Mouse (Mus musculus) hindbrain, embryonic 10.5 days (tissue): ENCODE results near the gene Dok1. TPM values are rescaled to one million over a fixed set of nuclear protein-coding genes. Genes with fewer than 3 reads are reported as not detected.

Experiments used
- DNase-seq: peaks from one replicate; pipeline ENCODE4 v3.0.0-alpha.2; 2017; ENCODE audit warnings: low spot score
- H3K27ac ChIP-seq: fragments of 300-500 bp; sonication (generic); 2 replicates; pipeline ENCODE4 v1.5.1; 2016; ENCODE audit warnings: mild to moderate bottlenecking, moderate library complexity
- H3K27me3 ChIP-seq: fragments of 300-500 bp; sonication (generic); 2 replicates; pipeline ENCODE4 v1.6.1; 2016; ENCODE audit warnings: mild to moderate bottlenecking; ENCODE audit not compliant: poor library complexity, insufficient read depth, severe bottlenecking
- H3K36me3 ChIP-seq: fragments of 300-500 bp; sonication (generic); 2 replicates; pipeline ENCODE4 v1.6.1; 2016; ENCODE audit warnings: mild to moderate bottlenecking, moderate library complexity
- H3K4me1 ChIP-seq: fragments of 300-500 bp; sonication (generic); replicated peaks from 2 replicates; pipeline ENCODE4 v1.6.1; 2016; ENCODE audit warnings: mild to moderate bottlenecking
- H3K4me3 ChIP-seq: fragments of 300-500 bp; sonication (generic); 2 replicates; pipeline ENCODE4 v1.5.1; 2016; ENCODE audit warnings: mild to moderate bottlenecking, moderate library complexity
- H3K9me3 ChIP-seq: fragments of 300-500 bp; sonication (generic); 2 replicates; pipeline ENCODE4 v1.6.1; 2016; ENCODE audit warnings: mild to moderate bottlenecking, moderate library complexity
- WGBS: fragments of 180-500 bp; shearing (Covaris S2); methylation state at CpG from one replicate; pipeline ENCODE4 v1.1.7; 2016; 5-methylcytosine and 5-hydroxymethylcytosine counted together
- polyA plus RNA-seq: library from polyadenylated mRNA; unstranded; fragments of >200 nt; fragmentation: Nextera tagmentation; extraction: Ambion mirVana; gene quantifications from 2 replicates; pipeline ENCODE4 v1.2.1, GENCODE M21; 2016

Dok1 gene
- polyA plus RNA-seq, 1 experiment from 2014 or later, result 7.7 TPM

- WGBS, result 78% methylated on average over 4 of the region's 4 CpGs
- no peak overlapping the region for H3K27ac ChIP-seq
- no peak overlapping the region for H3K4me3 ChIP-seq
- H3K9me3 ChIP-seq, result no peaks in the 10 kb centered on the region
- no peaks in the 10 kb centered on the region for H3K36me3 ChIP-seq
- H3K27me3 ChIP-seq, result no peaks in the 10 kb centered on the region
- no peak for DNase-seq
- H3K4me1 ChIP-seq, result no peaks in the 10 kb centered on the region
These were observed 12.3 kb downstream of the Dok1 start for GRCm38 (mm10) chr6:83020836-83021593.

GRCm38 (mm10) chr6:83020121-83020520 is 13.2 kb downstream of the Dok1 start:
- Histone ChIP-seq H3K36me3 (no peaks in the 10 kb centered on the region), H3K27ac (no peak overlapping the region), H3K4me3 (no peak overlapping the region), H3K27me3 (no peaks in the 10 kb centered on the region), H3K4me1 (no peaks in the 10 kb centered on the region), H3K9me3 (no peaks in the 10 kb centered on the region)
- WGBS, result 87% methylated on average over 6 of the region's 6 CpGs
- DNase-seq, result no peak

GRCm38 (mm10) chr6:83019044-83019443 is 14.2 kb downstream of the Dok1 start:
- Histone ChIP-seq H3K36me3 (no peaks in the 10 kb centered on the region), H3K27me3 (no peaks in the 10 kb centered on the region), H3K4me3 (no peak overlapping the region), H3K9me3 (no peaks in the 10 kb centered on the region), H3K27ac (no peak overlapping the region), H3K4me1 (no peaks in the 10 kb centered on the region)
- 68% methylated on average over 3 of the region's 3 CpGs for WGBS
- DNase-seq, result no peak

- H3K4me3 ChIP-seq, result no peak overlapping the region
- 67% methylated on average over 3 of the region's 3 CpGs for WGBS
These were observed 16.1 kb downstream of the Dok1 start for GRCm38 (mm10) chr6:83017190-83017589.

GRCm38 (mm10) chr6:83015749-83016148 is 17.5 kb downstream of the Dok1 start:
- H3K4me1 ChIP-seq, result no peaks in the 10 kb centered on the region
- WGBS, result 86% methylated on average over 2 of the region's 2 CpGs
- no peaks in the 10 kb centered on the region for H3K9me3 ChIP-seq
- no peak for DNase-seq
- no peak overlapping the region for H3K4me3 ChIP-seq
- H3K36me3 ChIP-seq, result no peaks in the 10 kb centered on the region
- no peak overlapping the region for H3K27ac ChIP-seq
- no peaks in the 10 kb centered on the region for H3K27me3 ChIP-seq

More at GRCm38 (mm10) chr6:83017190-83017589, 16.1 kb downstream of the Dok1 start:
- H3K27ac ChIP-seq, result no peak overlapping the region
- H3K27me3 ChIP-seq, result no peaks in the 10 kb centered on the region
- H3K9me3 ChIP-seq, result no peaks in the 10 kb centered on the region
- no peak for DNase-seq
- H3K36me3 ChIP-seq, result no peaks in the 10 kb centered on the region
- no peaks in the 10 kb centered on the region for H3K4me1 ChIP-seq

- Histone ChIP-seq H3K27me3 (no peaks in the 10 kb centered on the region), H3K9me3 (no peaks in the 10 kb centered on the region), H3K27ac (no peak overlapping the region), H3K4me3 (no peak overlapping the region), H3K36me3 (no peaks in the 10 kb centered on the region), H3K4me1 (no peaks in the 10 kb centered on the region)
- DNase-seq, result no peak
- WGBS, result 79% methylated on average over 12 of the region's 12 CpGs
These were observed 18.5 kb downstream of the Dok1 start for GRCm38 (mm10) chr6:83014482-83015466.

- H3K27ac ChIP-seq, result no peak overlapping the region; the same call in 1 of the 2 replicates
- H3K4me3 ChIP-seq, result no peak overlapping the region
- WGBS, result 79% methylated on average over 5 of the region's 5 CpGs
- H3K36me3 ChIP-seq, result no peaks in the 10 kb centered on the region
- H3K4me1 ChIP-seq, result no peaks in the 10 kb centered on the region
- no peaks in the 10 kb centered on the region for H3K27me3 ChIP-seq
- no peak for DNase-seq
- H3K9me3 ChIP-seq, result no peaks in the 10 kb centered on the region
These were observed 19.8 kb downstream of the Dok1 start for GRCm38 (mm10) chr6:83013444-83013843.

- DNase-seq, result no peak
- H3K4me1 ChIP-seq, result no peaks in the 10 kb centered on the region
- H3K9me3 ChIP-seq, result no peaks in the 10 kb centered on the region
- H3K27ac ChIP-seq, result no peak overlapping the region
- H3K36me3 ChIP-seq, result no peaks in the 10 kb centered on the region
- WGBS, result 83% methylated on average over 6 of the region's 6 CpGs
- H3K4me3 ChIP-seq, result no peak overlapping the region
- H3K27me3 ChIP-seq, result no peaks in the 10 kb centered on the region
These were observed 21.5 kb downstream of the Dok1 start for GRCm38 (mm10) chr6:83011756-83012155.

GRCm38 (mm10) chr6:83011255-83011654 is 22.0 kb downstream of the Dok1 start:
- WGBS, result 88% methylated on average over 7 of the region's 7 CpGs
- no peaks in the 10 kb centered on the region for H3K27me3 ChIP-seq
- no peaks in the 10 kb centered on the region for H3K9me3 ChIP-seq
- no peaks in the 10 kb centered on the region for H3K4me1 ChIP-seq
- no peaks in the 10 kb centered on the region for H3K36me3 ChIP-seq
- DNase-seq, result no peak
- no peak overlapping the region for H3K4me3 ChIP-seq
- H3K27ac ChIP-seq, result no peak overlapping the region

- no peak overlapping the region for H3K27ac ChIP-seq
- no peak for DNase-seq
- H3K9me3 ChIP-seq, result no peaks in the 10 kb centered on the region
- no peaks in the 10 kb centered on the region for H3K27me3 ChIP-seq
- H3K36me3 ChIP-seq, result no peaks in the 10 kb centered on the region
- peaks cover under 1% of the 10 kb centered on the region for H3K4me1 ChIP-seq
- 77% methylated on average over 7 of the region's 7 CpGs for WGBS
- H3K4me3 ChIP-seq, result no peak overlapping the region
These were observed 23.3 kb downstream of the Dok1 start for GRCm38 (mm10) chr6:83010010-83010409.

- no peak overlapping the region for H3K4me3 ChIP-seq
- peaks cover 5% of the 10 kb centered on the region for H3K4me1 ChIP-seq
- no peak for DNase-seq
- 62% methylated on average over 3 of the region's 3 CpGs for WGBS
- H3K9me3 ChIP-seq, result no peaks in the 10 kb centered on the region
- H3K27me3 ChIP-seq, result no peaks in the 10 kb centered on the region
- no peaks in the 10 kb centered on the region for H3K36me3 ChIP-seq
- no peak overlapping the region for H3K27ac ChIP-seq
These were observed 24.6 kb downstream of the Dok1 start for GRCm38 (mm10) chr6:83008659-83009058.

GRCm38 (mm10) chr6:83006114-83006513 is 27.2 kb downstream of the Dok1 start:
- H3K27ac ChIP-seq, result no peak overlapping the region
- no peaks in the 10 kb centered on the region for H3K27me3 ChIP-seq
- no peak for DNase-seq
- peaks cover 5% of the 10 kb centered on the region for H3K4me1 ChIP-seq
- no peak overlapping the region for H3K4me3 ChIP-seq
- 88% methylated on average over 6 of the region's 6 CpGs for WGBS
- no peaks in the 10 kb centered on the region for H3K9me3 ChIP-seq
- no peaks in the 10 kb centered on the region for H3K36me3 ChIP-seq

GRCm38 (mm10) chr6:83005444-83006011 is 27.7 kb downstream of the Dok1 start:
- Histone ChIP-seq H3K27ac (no peak overlapping the region), H3K4me1 (peaks cover 5% of the 10 kb centered on the region), H3K36me3 (no peaks in the 10 kb centered on the region), H3K9me3 (no peaks in the 10 kb centered on the region), H3K4me3 (no peak overlapping the region), H3K27me3 (no peaks in the 10 kb centered on the region)
- no peak for DNase-seq
- 82% methylated on average over 10 of the region's 10 CpGs for whole genome bisulfite sequencing
